Mouse (Mus musculus) midbrain, embryonic 11.5 days (tissue): Measurements from ENCODE around the gene Trabd2b. TPM values are rescaled to one million over a fixed set of nuclear protein-coding genes. Genes with fewer than 3 reads are reported as not detected.
A peak's percentile ranks its signal among the peaks of the same experiment; 100 is the strongest.

Experiments used
- ATAC-seq: fragments of 200-750 bp; cut with Nextera tagmentation; 2 replicates; pipeline ENCODE4 v1.8.0; 2017; ENCODE audit warnings: moderate TSS enrichment, moderate library complexity; ENCODE audit not compliant: low FRiP score
- DNase-seq: peaks from one replicate; pipeline ENCODE4 v3.0.0; 2015; ENCODE audit warnings: low spot score; ENCODE audit errors: missing footprints
- H3K27ac ChIP-seq: fragments of 300-500 bp; sonication (generic); 2 replicates; pipeline ENCODE4 v1.5.1; 2014; ENCODE audit warnings: low read depth, low read length
- H3K27me3 ChIP-seq: fragments of 300-500 bp; sonication (generic); 2 replicates; pipeline ENCODE4 v1.6.1; 2014; ENCODE audit warnings: mild to moderate bottlenecking, low read length, moderate library complexity, mixed read lengths; ENCODE audit not compliant: control insufficient read depth, insufficient read depth
- H3K36me3 ChIP-seq: fragments of 300-500 bp; sonication (generic); 2 replicates; pipeline ENCODE4 v1.6.1; 2014; ENCODE audit warnings: mild to moderate bottlenecking, low read length, moderate library complexity, mixed read lengths; ENCODE audit not compliant: control insufficient read depth, insufficient read depth
- H3K4me1 ChIP-seq: fragments of 300-500 bp; sonication (generic); 2 replicates; pipeline ENCODE4 v1.6.1; 2014; ENCODE audit warnings: low read length; ENCODE audit not compliant: control insufficient read depth, insufficient read depth
- H3K4me2 ChIP-seq: fragments of 300-500 bp; sonication (generic); 2 replicates; pipeline ENCODE4 v1.6.1; 2014; ENCODE audit warnings: mild to moderate bottlenecking, moderate library complexity
- H3K4me3 ChIP-seq: fragments of 300-500 bp; sonication (generic); 2 replicates; pipeline ENCODE4 v1.5.1; 2014; ENCODE audit warnings: low read depth, low read length
- H3K9ac ChIP-seq: fragments of 300-500 bp; sonication (generic); 2 replicates; pipeline ENCODE4 v1.6.1; 2014; ENCODE audit warnings: low read length
- H3K9me3 ChIP-seq: fragments of 300-500 bp; sonication (generic); 2 replicates; pipeline ENCODE4 v1.6.1; 2016; ENCODE audit warnings: low read length; ENCODE audit not compliant: control insufficient read depth
- WGBS: fragments of 180-500 bp; shearing (Covaris S2); extraction: QIAGEN DNeasy Blood & Tissue Kit; methylation state at CpG from one replicate; pipeline ENCODE4 v1.1.7; 2014; 5-methylcytosine and 5-hydroxymethylcytosine counted together
- polyA plus RNA-seq: library from polyadenylated mRNA; unstranded; fragments of >200 nt; fragmentation: Nextera tagmentation; extraction: Ambion mirVana; gene quantifications from 2 replicates; pipeline ENCODE4 v1.2.1, GENCODE M21; 2014

The Trabd2b gene
- polyA plus RNA-seq, 1 experiment from 2014 or later, result 2.2 TPM

DNA sequence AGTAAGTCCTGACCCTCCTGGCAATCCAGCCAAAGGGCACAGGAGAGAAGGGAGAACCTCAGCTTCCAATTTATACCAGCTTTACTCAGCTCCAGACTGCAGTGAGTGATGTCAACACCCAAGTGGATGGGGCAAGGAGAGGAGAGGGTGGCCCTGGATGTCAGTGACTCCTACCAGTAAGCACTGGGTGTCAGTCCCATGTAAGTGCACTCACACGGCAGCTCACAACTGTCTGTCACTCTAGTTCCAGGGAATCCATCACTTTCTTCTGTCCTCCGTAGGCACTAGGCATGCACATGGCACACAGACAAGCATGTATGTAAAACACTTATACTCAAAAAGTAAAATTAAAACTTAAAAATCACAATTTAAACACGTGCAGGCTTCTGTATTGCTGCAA lies 113.4 kb downstream of the Trabd2b start:
- Histone ChIP-seq H3K4me1 (no peaks in the 10 kb centered on the region), H3K27me3 (no peaks in the 10 kb centered on the region), H3K9ac (no peak overlapping the region), H3K4me2 (no peak overlapping the region), H3K9me3 (no peaks in the 10 kb centered on the region), H3K36me3 (no peaks in the 10 kb centered on the region), H3K4me3 (no peak overlapping the region), H3K27ac (no peak overlapping the region)
- DNase-seq (no peak), ATAC-seq (no peak)
- 91% methylated on average over 3 of the region's 3 CpGs for WGBS

GRCm38 (mm10) chr4:114523335-114524188 lies 117.0 kb downstream of the Trabd2b start:
- 75% methylated on average over 5 of the region's 5 CpGs for WGBS

GRCm38 (mm10) chr4:114531591-114531990 lies 125.1 kb downstream of the Trabd2b start:
- Histone ChIP-seq H3K4me3 (no peak overlapping the region), H3K27ac (no peak overlapping the region), H3K27me3 (no peaks in the 10 kb centered on the region), H3K4me2 (no peak overlapping the region), H3K4me1 (no peaks in the 10 kb centered on the region), H3K9ac (no peak overlapping the region), H3K9me3 (no peaks in the 10 kb centered on the region), H3K36me3 (no peaks in the 10 kb centered on the region; the same call in 1 of the 2 replicates)
- WGBS, result 50% methylated on average over 6 of the region's 6 CpGs
- DNase-seq (peak; percentile 72), ATAC-seq (no peak)

More at GRCm38 (mm10) chr4:114523335-114524188, 117.0 kb downstream of the Trabd2b start:
- no peaks in the 10 kb centered on the region for H3K27me3 ChIP-seq
- H3K36me3 ChIP-seq, result no peaks in the 10 kb centered on the region
- H3K9me3 ChIP-seq, result no peaks in the 10 kb centered on the region
- no peak overlapping the region for H3K9ac ChIP-seq
- DNase-seq (peak; percentile 56), ATAC-seq (no peak)
- H3K4me2 ChIP-seq, result no peak overlapping the region
- no peaks in the 10 kb centered on the region for H3K4me1 ChIP-seq
- no peak overlapping the region for H3K27ac ChIP-seq
- H3K4me3 ChIP-seq, result no peak overlapping the region

- DNase-seq, result no peak
- Histone ChIP-seq H3K4me2 (no peak overlapping the region), H3K4me3 (no peak overlapping the region), H3K36me3 (no peaks in the 10 kb centered on the region; the same call in 1 of the 2 replicates), H3K27ac (no peak overlapping the region), H3K9me3 (no peaks in the 10 kb centered on the region), H3K4me1 (no peaks in the 10 kb centered on the region), H3K27me3 (no peaks in the 10 kb centered on the region), H3K9ac (no peak overlapping the region)
- no peak for ATAC-seq
- WGBS, result 85% methylated on average over 4 of the region's 4 CpGs
Observed at GRCm38 (mm10) chr4:114533894-114534754, 127.6 kb downstream of the Trabd2b start.

GRCm38 (mm10) chr4:114537376-114537974 lies 131.0 kb downstream of the Trabd2b start:
- Histone ChIP-seq H3K27me3 (no peaks in the 10 kb centered on the region), H3K36me3 (no peaks in the 10 kb centered on the region; the same call in 1 of the 2 replicates), H3K4me2 (no peak overlapping the region), H3K9me3 (no peaks in the 10 kb centered on the region), H3K9ac (no peak overlapping the region), H3K4me1 (no peaks in the 10 kb centered on the region), H3K27ac (no peak overlapping the region), H3K4me3 (no peak overlapping the region)
- 85% methylated on average over 6 of the region's 6 CpGs for WGBS
- no peak for ATAC-seq
- DNase-seq, result no peak

- no peak for DNase-seq
- H3K4me2 ChIP-seq, result no peak overlapping the region
- no peak overlapping the region for H3K9ac ChIP-seq
- no peak overlapping the region for H3K4me3 ChIP-seq
- no peaks in the 10 kb centered on the region for H3K27me3 ChIP-seq
- no peak for ATAC-seq
- H3K36me3 ChIP-seq, result no peaks in the 10 kb centered on the region
- no peaks in the 10 kb centered on the region for H3K4me1 ChIP-seq
- H3K27ac ChIP-seq, result no peak overlapping the region
- WGBS, result 94% methylated on average over 7 of the region's 7 CpGs
- H3K9me3 ChIP-seq, result no peaks in the 10 kb centered on the region
Observed at GRCm38 (mm10) chr4:114540031-114540430, 133.5 kb downstream of the Trabd2b start.

DNA sequence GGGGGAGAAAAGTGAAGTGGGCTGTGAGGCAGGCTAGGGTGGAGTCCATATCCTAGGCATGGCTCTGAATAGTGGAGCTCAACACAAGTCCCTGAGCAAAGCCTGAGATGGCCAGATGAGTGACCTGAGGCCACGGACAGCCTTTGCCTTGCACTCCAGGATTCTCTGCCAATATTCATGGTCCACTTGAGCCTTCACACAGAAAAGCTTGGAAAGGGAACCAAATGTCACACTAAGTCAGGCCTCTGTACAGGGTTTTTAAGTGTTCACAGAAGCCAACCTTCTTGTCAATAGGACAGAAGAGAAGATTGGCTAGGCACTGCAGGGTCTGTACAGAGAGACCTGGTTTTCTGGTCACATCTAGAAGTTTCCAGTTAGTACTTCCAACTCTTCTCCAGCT lies 134.7 kb downstream of the Trabd2b start:
- no peak overlapping the region for H3K27ac ChIP-seq
- no peaks in the 10 kb centered on the region for H3K9me3 ChIP-seq
- DNase-seq (no peak), ATAC-seq (no peak)
- no peak overlapping the region for H3K4me2 ChIP-seq
- no peak overlapping the region for H3K4me3 ChIP-seq
- 94% methylated on average over 1 of the region's 1 CpGs for WGBS
- H3K36me3 ChIP-seq, result no peaks in the 10 kb centered on the region
- H3K27me3 ChIP-seq, result no peaks in the 10 kb centered on the region
- no peaks in the 10 kb centered on the region for H3K4me1 ChIP-seq
- H3K9ac ChIP-seq, result no peak overlapping the region

GRCm38 (mm10) chr4:114542136-114542535 lies 135.6 kb downstream of the Trabd2b start:
- Histone ChIP-seq H3K9ac (no peak overlapping the region), H3K9me3 (no peaks in the 10 kb centered on the region), H3K4me3 (no peak overlapping the region), H3K27ac (no peak overlapping the region), H3K36me3 (no peaks in the 10 kb centered on the region), H3K4me1 (no peaks in the 10 kb centered on the region), H3K4me2 (no peak overlapping the region), H3K27me3 (no peaks in the 10 kb centered on the region)
- WGBS, result 80% methylated on average over 4 of the region's 4 CpGs
- ATAC-seq (no peak), DNase-seq (no peak)
